Mouse (Mus musculus) heart, embryonic 16.5 days (tissue): Measurements from ENCODE around the gene Mcam. TPM values are rescaled to one million over a fixed set of nuclear protein-coding genes. Genes with fewer than 3 reads are reported as not detected.
"Not testable (repeated sequence)": the region's sequence is repeated elsewhere in the genome, so short reads cannot be mapped to it uniquely, and the experiment has no call there.

Experiments
- ATAC-seq: fragments of 200-750 bp; cut with Nextera tagmentation; replicated peaks from 2 replicates; pipeline ENCODE4 v1.8.0; 2017; ENCODE audit warnings: moderate number of reproducible peaks; ENCODE audit not compliant: insufficient read depth, low FRiP score; ENCODE audit errors: extremely low read depth
- H3K27ac ChIP-seq: fragments of 300-500 bp; sonication (generic); 2 replicates; pipeline ENCODE4 v1.5.1; 2014; ENCODE audit warnings: mild to moderate bottlenecking, low read length, control low read depth, moderate library complexity
- H3K27me3 ChIP-seq: fragments of 300-500 bp; sonication (generic); 2 replicates; pipeline ENCODE4 v1.6.1; 2014; ENCODE audit warnings: low read length, mixed read lengths; ENCODE audit not compliant: control insufficient read depth, insufficient read depth
- H3K36me3 ChIP-seq: fragments of 300-500 bp; sonication (generic); 2 replicates; pipeline ENCODE4 v1.6.1; 2014; ENCODE audit not compliant: control insufficient read depth, insufficient read depth
- H3K4me1 ChIP-seq: fragments of 300-500 bp; sonication (generic); 2 replicates; pipeline ENCODE4 v1.6.1; 2014; ENCODE audit warnings: low read length, mixed read lengths; ENCODE audit not compliant: control insufficient read depth, insufficient read depth
- H3K4me2 ChIP-seq: fragments of 300-500 bp; sonication (generic); 2 replicates; pipeline ENCODE4 v1.6.1; 2014; ENCODE audit warnings: low read depth, mild to moderate bottlenecking, control low read depth, low read length
- H3K4me3 ChIP-seq: fragments of 300-500 bp; sonication (generic); 2 replicates; pipeline ENCODE4 v1.5.1; 2014; ENCODE audit warnings: mild to moderate bottlenecking, control low read depth, low read length
- H3K9ac ChIP-seq: fragments of 300-500 bp; sonication (generic); 2 replicates; pipeline ENCODE4 v1.6.1; 2014; ENCODE audit warnings: low read length, control low read depth
- H3K9me3 ChIP-seq: fragments of 300-500 bp; sonication (generic); replicated peaks from 2 replicates; pipeline ENCODE4 v1.6.1; 2016; ENCODE audit warnings: low read length; ENCODE audit not compliant: control insufficient read depth
- WGBS: fragments of 180-500 bp; shearing (Covaris S2); extraction: QIAGEN DNeasy Blood & Tissue Kit; methylation state at CpG from one replicate; pipeline ENCODE4 v1.1.7; 2014; 5-methylcytosine and 5-hydroxymethylcytosine counted together
- polyA plus RNA-seq: library from polyadenylated mRNA; unstranded; fragments of >200 nt; fragmentation: Nextera tagmentation; extraction: Ambion mirVana; gene quantifications from 2 replicates; pipeline ENCODE4 v1.2.1, GENCODE M21; 2015

Mcam gene
- polyA plus RNA-seq, 1 experiment from 2014 or later, result 104 TPM

- peaks cover 3% of the 10 kb centered on the region; the same call in 1 of the 2 replicates for H3K36me3 ChIP-seq
- H3K27ac ChIP-seq, result peak within 1 kb of the TSS; percentile 82
- H3K4me1 ChIP-seq, result peaks cover 34% of the 10 kb centered on the region
- H3K9ac ChIP-seq, result peak within 1 kb of the TSS; percentile 38
- H3K4me3 ChIP-seq, result peak within 1 kb of the TSS; percentile 23
- no peaks in the 10 kb centered on the region for H3K27me3 ChIP-seq
- WGBS, result 34% methylated on average over 8 of the region's 8 CpGs
- peak; percentile 77 for ATAC-seq
- peak within 1 kb of the TSS; percentile 44 for H3K4me2 ChIP-seq
- H3K9me3 ChIP-seq, result no peaks in the 10 kb centered on the region
Measured at GRCm38 (mm10) chr9:44107110-44107509, 27.2 kb upstream of the Mcam start, which contains the start of gene C1qtnf5. Gene C1qtnf5 (plus strand): TSS chr9:44107245.

GRCm38 (mm10) chr9:44107557-44108179 lies 26.6 kb upstream of the Mcam start:
- H3K4me3 ChIP-seq, result peak overlapping the region; percentile 23
- WGBS, result 43% methylated on average over 25 of the region's 25 CpGs
- 0 out of 2 replicates have a peak, but pooled peaks have one; percentile 1 for ATAC-seq

GRCm38 (mm10) chr9:44108269-44109055 lies 25.8 kb upstream of the Mcam start:
- Histone ChIP-seq H3K4me2 (peak overlapping the region; percentile 44; the same call in 1 of the 2 replicates), H3K9me3 (no peaks in the 10 kb centered on the region), H3K4me1 (peaks cover 36% of the 10 kb centered on the region), H3K36me3 (peaks cover 3% of the 10 kb centered on the region; the same call in 1 of the 2 replicates), H3K27ac (no peak overlapping the region), H3K4me3 (no peak overlapping the region), H3K9ac (peak overlapping the region; percentile 41; the same call in 1 of the 2 replicates), H3K27me3 (no peaks in the 10 kb centered on the region)
- no peak for ATAC-seq
- WGBS, result 79% methylated on average over 31 of the region's 31 CpGs

More at GRCm38 (mm10) chr9:44107557-44108179, 26.6 kb upstream of the Mcam start:
- Histone ChIP-seq H3K27me3 (no peaks in the 10 kb centered on the region), H3K27ac (peak overlapping the region; percentile 82), H3K4me2 (peak overlapping the region; percentile 44), H3K9ac (peak overlapping the region; percentile 38), H3K4me1 (peaks cover 36% of the 10 kb centered on the region), H3K9me3 (no peaks in the 10 kb centered on the region), H3K36me3 (peaks cover 3% of the 10 kb centered on the region; the same call in 1 of the 2 replicates)

GRCm38 (mm10) chr9:44109360-44110095 lies 24.7 kb upstream of the Mcam start:
- WGBS, result 30% methylated on average over 9 of the region's 9 CpGs
- Histone ChIP-seq H3K4me3 (peak overlapping the region; percentile 24), H3K9ac (peak overlapping the region; percentile 57), H3K4me1 (peaks cover 36% of the 10 kb centered on the region), H3K4me2 (peak overlapping the region; percentile 43), H3K27ac (no peak overlapping the region), H3K36me3 (peaks cover 3% of the 10 kb centered on the region; the same call in 1 of the 2 replicates), H3K9me3 (no peaks in the 10 kb centered on the region), H3K27me3 (no peaks in the 10 kb centered on the region)
- no peak for ATAC-seq

GRCm38 (mm10) chr9:44111909-44112308 lies 22.4 kb upstream of the Mcam start:
- peaks cover 32% of the 10 kb centered on the region for H3K4me1 ChIP-seq
- not testable (repeated sequence) for H3K36me3 ChIP-seq, H3K9ac ChIP-seq, H3K27me3 ChIP-seq, ATAC-seq, H3K9me3 ChIP-seq, H3K27ac ChIP-seq
- 49% methylated on average over 10 of the region's 12 CpGs for WGBS
- peak overlapping the region; percentile 65 for H3K4me2 ChIP-seq
- H3K4me3 ChIP-seq, result peak overlapping the region; percentile 83

GRCm38 (mm10) chr9:44113105-44113789 lies 21.0 kb upstream of the Mcam start, which contains the start of the genes Gm49380 and Rnf26:
Gene Gm49380 (minus strand): TSS chr9:44113500.
Gene Rnf26 (minus strand): TSS chr9:44113517.
- peak within 1 kb of the TSS; percentile 83 for H3K4me3 ChIP-seq
- peak within 1 kb of the TSS; percentile 81 for H3K27ac ChIP-seq
- peak within 1 kb of the TSS; percentile 65 for H3K4me2 ChIP-seq
- H3K27me3 ChIP-seq, result no peaks in the 10 kb centered on the region
- ATAC-seq, result peak; percentile 95
- under 1% methylated on average over 51 of the region's 51 CpGs for WGBS
- peak within 1 kb of the TSS; percentile 90 for H3K9ac ChIP-seq
- peaks cover 20% of the 10 kb centered on the region for H3K4me1 ChIP-seq
- no peaks in the 10 kb centered on the region for H3K9me3 ChIP-seq
- H3K36me3 ChIP-seq, result no peaks in the 10 kb centered on the region

- Histone ChIP-seq H3K27ac (no peak overlapping the region), H3K4me3 (no peak overlapping the region), H3K4me1 (peaks cover 13% of the 10 kb centered on the region), H3K9me3 (no peaks in the 10 kb centered on the region), H3K27me3 (no peaks in the 10 kb centered on the region), H3K9ac (no peak overlapping the region), H3K36me3 (no peaks in the 10 kb centered on the region), H3K4me2 (no peak overlapping the region)
- 67% methylated on average over 2 of the region's 2 CpGs for WGBS
- no peak for ATAC-seq
Measured at GRCm38 (mm10) chr9:44114453-44114852, 19.8 kb upstream of the Mcam start.

GRCm38 (mm10) chr9:44115599-44115998 lies 18.7 kb upstream of the Mcam start:
- Histone ChIP-seq H3K4me3 (no peak overlapping the region), H3K36me3 (no peaks in the 10 kb centered on the region), H3K9ac (peak overlapping the region; percentile 34; the same call in 1 of the 2 replicates), H3K9me3 (no peaks in the 10 kb centered on the region), H3K4me1 (peaks cover 2% of the 10 kb centered on the region; the same call in 1 of the 2 replicates), H3K4me2 (no peak overlapping the region), H3K27ac (peak overlapping the region; percentile 14; the same call in 1 of the 2 replicates), H3K27me3 (no peaks in the 10 kb centered on the region)
- WGBS, result 80% methylated on average over 9 of the region's 9 CpGs
- no peak for ATAC-seq
